In genomic region chr10:68528958-68529357, GRCm38 (mm10) we compare ENCODE assay signal across 31 mouse cellular contexts. TPM values are rescaled to one million over a fixed set of nuclear protein-coding genes. Genes with fewer than 3 reads are reported as not detected.
DNase-seq lines count a peak whose midpoint lies in the region; ATAC-seq and TF ChIP-seq lines count a peak whose summit lies in the region.
"Had no signal": no experiment of that assay in that cellular context is flagged by ENCODE, and none has a peak within 500 bp of the region (broad histone marks: within the 10 kb centered on the region; RNA-seq: fewer than 3 reads in every experiment).

No protein-coding gene starts in this region.

- H3K4me1 ChIP-seq in kidney, postnatal 0 days (replicated peaks; ENCODE audit: insufficient read depth, low read length): 0 out of 2 replicates have a peak, but pooled peaks cover 3% of the 10 kb centered on the region
- 0 out of 2 replicates have a peak, but pooled peaks cover 14% of the 10 kb centered on the region for H3K4me1 ChIP-seq in intestine, embryonic 15.5 days (replicated peaks)
- H3K4me1 ChIP-seq in forebrain, embryonic 12.5 days: no peaks in the 10 kb centered on the region
- H3K4me1 ChIP-seq: hindbrain, embryonic 13.5 days; liver, embryonic 13.5 days; stomach, embryonic 15.5 days had no signal

- no peaks in the 10 kb centered on the region for H3K9me3 ChIP-seq in kidney, postnatal 0 days (replicated peaks; ENCODE audit: low read length)
- H3K9me3 ChIP-seq in intestine, embryonic 15.5 days: no peaks in the 10 kb centered on the region
- no peaks in the 10 kb centered on the region for H3K9me3 ChIP-seq in forebrain, embryonic 12.5 days
- H3K9me3 ChIP-seq: embryonic facial prominence, embryonic 12.5 days; heart, embryonic 12.5 days; hindbrain, embryonic 13.5 days; liver, embryonic 13.5 days; stomach, embryonic 15.5 days had no signal

- H3K36me3 ChIP-seq in kidney, postnatal 0 days (ENCODE audit: insufficient read depth, low read length): no peaks in the 10 kb centered on the region
- H3K36me3 ChIP-seq in intestine, embryonic 15.5 days: no peaks in the 10 kb centered on the region
- no peaks in the 10 kb centered on the region for H3K36me3 ChIP-seq in forebrain, embryonic 12.5 days (replicated peaks)
- H3K36me3 ChIP-seq: embryonic facial prominence, embryonic 12.5 days; G1E; heart, embryonic 12.5 days; hindbrain, embryonic 13.5 days; liver, embryonic 13.5 days; stomach, embryonic 15.5 days had no signal

- no peak overlapping the region for H3K9ac ChIP-seq in kidney, postnatal 0 days (ENCODE audit: low read depth, low read length)
- H3K9ac ChIP-seq in intestine, embryonic 15.5 days: no peak overlapping the region
- H3K9ac ChIP-seq in forebrain, embryonic 12.5 days: no peak overlapping the region
- H3K9ac ChIP-seq: embryonic facial prominence, embryonic 12.5 days; forebrain, postnatal 0 days; heart, embryonic 12.5 days; hindbrain, embryonic 13.5 days; liver, embryonic 13.5 days; lung, embryonic 14.5 days; stomach, embryonic 15.5 days had no signal

- ATAC-seq in frontal cortex, adult (ENCODE audit: low TSS enrichment): peak; percentile 50
- no peak for ATAC-seq in kidney, postnatal 0 days (replicated peaks; ENCODE audit: low FRiP score, low read depth)
- ATAC-seq in intestine, embryonic 15.5 days: no peak; the same call in 1 of the 2 replicates
- no peak for ATAC-seq in forebrain, embryonic 12.5 days (ENCODE audit: low FRiP score)
- ATAC-seq: forebrain, postnatal 0 days; midbrain, embryonic 16.5 days had no signal

- peak overlapping the region; percentile 10; the same call in 1 of the 2 replicates for H3K4me2 ChIP-seq in kidney, postnatal 0 days (ENCODE audit: low read length)
- H3K4me2 ChIP-seq in intestine, embryonic 15.5 days (replicated peaks): no peak overlapping the region
- H3K4me2 ChIP-seq in forebrain, embryonic 12.5 days: no peak overlapping the region
- H3K4me2 ChIP-seq: embryonic facial prominence, embryonic 12.5 days; heart, embryonic 12.5 days; hindbrain, embryonic 13.5 days; liver, embryonic 13.5 days; lung, embryonic 14.5 days; midbrain, embryonic 11.5 days; stomach, embryonic 15.5 days had no signal

- no peak for DNase-seq in frontal cortex, postnatal 14 days (ENCODE audit: low spot score in 2 of 2)
- peak; percentile 29 for DNase-seq in kidney, postnatal 0 days (ENCODE audit: low spot score)
- no peak for DNase-seq in kidney, postnatal 25 days
- DNase-seq in embryo, embryonic 11 days: peak; percentile 16
- DNase-seq in gastrocnemius, postnatal 10 days: no peak
- DNase-seq: adrenal gland, postnatal 10 days; cerebellum, adult 9-10 months; cerebellum, postnatal 36 days; forebrain, postnatal 0 days; gastrocnemius, postnatal 25 days; heart, adult 18-20 months; heart, postnatal 4 days; layer of hippocampus, postnatal 36 days; liver, embryonic 13.5 days; lung, embryonic 14.5 days; lung, postnatal 36 days; right cerebral cortex, postnatal 25 days had no signal

- no peak overlapping the region for H3K4me3 ChIP-seq in kidney, postnatal 0 days (replicated peaks; ENCODE audit: low read depth, low read length)
- no peak overlapping the region for H3K4me3 ChIP-seq in intestine, embryonic 15.5 days (replicated peaks)
- no peak overlapping the region for H3K4me3 ChIP-seq in forebrain, embryonic 12.5 days (replicated peaks)
- H3K4me3 ChIP-seq: embryonic facial prominence, embryonic 12.5 days; erythroblast, embryonic 14.5 days; heart, embryonic 12.5 days; hindbrain, embryonic 13.5 days; liver, embryonic 13.5 days; stomach, embryonic 15.5 days had no signal

- TF ChIP-seq CTCF in kidney, postnatal 0 days (IDR thresholded peaks at IDR 0.05; ENCODE audit: low read depth): no peak

- H3K27ac ChIP-seq in kidney, postnatal 0 days: peak overlapping the region; percentile 42; the same call in 1 of the 2 replicates
- 0 out of 2 replicates have a peak overlapping the region, but pooled peaks have one; percentile 9 for H3K27ac ChIP-seq in intestine, embryonic 15.5 days
- no peak overlapping the region for H3K27ac ChIP-seq in forebrain, embryonic 12.5 days
- H3K27ac ChIP-seq: embryonic facial prominence, embryonic 12.5 days; hindbrain, embryonic 13.5 days; liver, embryonic 13.5 days; stomach, embryonic 15.5 days had no signal

- no peaks in the 10 kb centered on the region for H3K27me3 ChIP-seq in kidney, postnatal 0 days (ENCODE audit: insufficient read depth, low read length)
- H3K27me3 ChIP-seq in intestine, embryonic 15.5 days (replicated peaks): no peaks in the 10 kb centered on the region
- no peaks in the 10 kb centered on the region for H3K27me3 ChIP-seq in forebrain, embryonic 12.5 days
- H3K27me3 ChIP-seq: embryonic facial prominence, embryonic 12.5 days; heart, embryonic 12.5 days; hindbrain, embryonic 13.5 days; liver, embryonic 13.5 days; stomach, embryonic 15.5 days had no signal

- 19% methylated on average over 8 of the region's 8 CpGs for WGBS in kidney, postnatal 0 days
- 29% methylated on average over 8 of the region's 8 CpGs for WGBS in intestine, embryonic 15.5 days
- 79% methylated on average over 8 of the region's 8 CpGs for WGBS in forebrain, embryonic 12.5 days

RNA-seq across cellular contexts. Expression of gene Cabcoco1, which starts 12.7 kb away (rescaled TPM):
- 17.3 and 18.5 TPM in 2 replicates for polyA plus RNA-seq in kidney, postnatal 0 days (2015; fragmentation: Nextera tagmentation; extraction: Ambion mirVana)
- polyA plus RNA-seq in intestine, embryonic 15.5 days (2015; fragmentation: Nextera tagmentation; extraction: Ambion mirVana): 5.6 and 7.4 TPM in 2 replicates
- 1 to 10 TPM in 1 of 2 experiments, under 1 TPM in 1; 0.70 to 1.2 TPM for total RNA-seq in gastrocnemius, postnatal 10 days (2021)
- polyA plus RNA-seq in forebrain, embryonic 12.5 days (2016; fragmentation: Nextera tagmentation; extraction: Ambion mirVana): 0.36 and 0.38 TPM in 2 replicates
- total RNA-seq: G1E; megakaryocyte, adult 5-6 weeks had no signal
- polyA plus RNA-seq: erythroblast, embryonic 14.5 days; forebrain, embryonic 11.5 days; G1E; neural tube, embryonic 11.5 days had no signal

Comparison
In these comparisons a context has a peak if more than half of its experiments do, and no peak if none do; other contexts are left out.
1. DNase-seq: peak in kidney, postnatal 0 days (single experiment) and embryo, embryonic 11 days (single experiment); none in frontal cortex, postnatal 14 days (0 of 2), kidney, postnatal 25 days (0 of 2) and gastrocnemius, postnatal 10 days (single experiment).